In genomic region chr1:146106882-146107281, GRCm38 (mm10) we compare ENCODE assay signal across 16 mouse cellular contexts.
DNase-seq lines count a peak whose midpoint lies in the region; ATAC-seq and TF ChIP-seq lines count a peak whose summit lies in the region.
"Had no signal": no experiment of that assay in that cellular context is flagged by ENCODE, and none has a peak within 500 bp of the region (broad histone marks: within the 10 kb centered on the region; RNA-seq: fewer than 3 reads in every experiment).

No protein-coding gene starts in this region.

- 90% methylated on average over 12 of the region's 12 CpGs for WGBS in hindbrain, embryonic 14.5 days
- whole genome bisulfite sequencing in hindbrain, embryonic 13.5 days = 89% methylated on average over 12 of the region's 12 CpGs
- 87% methylated on average over 12 of the region's 12 CpGs for WGBS in hindbrain, postnatal 0 days

- H3K4me3 ChIP-seq in hindbrain, embryonic 14.5 days (replicated peaks; ENCODE audit: low read length) = no peak overlapping the region
- H3K4me3 ChIP-seq in hindbrain, embryonic 13.5 days = no peak overlapping the region
- H3K4me3 ChIP-seq in hindbrain, postnatal 0 days (ENCODE audit: low read length) = no peak overlapping the region
- H3K4me3 ChIP-seq: kidney, embryonic 15.5 days had no signal

- H3K27ac ChIP-seq in hindbrain, embryonic 14.5 days = no peak overlapping the region
- H3K27ac ChIP-seq in hindbrain, embryonic 13.5 days = no peak overlapping the region
- H3K27ac ChIP-seq in hindbrain, postnatal 0 days = no peak overlapping the region
- H3K27ac ChIP-seq: kidney, embryonic 15.5 days had no signal

- no peaks in the 10 kb centered on the region for H3K4me1 ChIP-seq in hindbrain, embryonic 14.5 days (replicated peaks; ENCODE audit: control insufficient read depth, insufficient read depth, low read length)
- no peaks in the 10 kb centered on the region for H3K4me1 ChIP-seq in hindbrain, embryonic 13.5 days (replicated peaks)
- H3K4me1 ChIP-seq in hindbrain, postnatal 0 days (ENCODE audit: insufficient read depth, low read length) = no peaks in the 10 kb centered on the region
- H3K4me1 ChIP-seq: kidney, embryonic 15.5 days had no signal

- H3K9ac ChIP-seq in hindbrain, embryonic 14.5 days = no peak overlapping the region
- H3K9ac ChIP-seq in hindbrain, embryonic 13.5 days = no peak overlapping the region
- H3K9ac ChIP-seq in hindbrain, postnatal 0 days (replicated peaks; ENCODE audit: low read length) = no peak overlapping the region
- H3K9ac ChIP-seq: kidney, embryonic 15.5 days had no signal

- ATAC-seq in hindbrain, embryonic 14.5 days (ENCODE audit: low FRiP score) = no peak
- no peak for ATAC-seq in hindbrain, embryonic 13.5 days (ENCODE audit: low FRiP score)
- ATAC-seq in hindbrain, postnatal 0 days = no peak
- ATAC-seq: lung, postnatal 0 days had no signal

- no peak for TF ChIP-seq CTCF in hindbrain, postnatal 0 days (IDR thresholded peaks at IDR 0.05; ENCODE audit: low read depth)

- no peaks in the 10 kb centered on the region for H3K36me3 ChIP-seq in hindbrain, embryonic 14.5 days (replicated peaks; ENCODE audit: control insufficient read depth, insufficient read depth)
- H3K36me3 ChIP-seq in hindbrain, embryonic 13.5 days = no peaks in the 10 kb centered on the region
- no peaks in the 10 kb centered on the region for H3K36me3 ChIP-seq in hindbrain, postnatal 0 days (ENCODE audit: insufficient read depth, low read length)
- H3K36me3 ChIP-seq: kidney, embryonic 15.5 days had no signal

- H3K27me3 ChIP-seq in hindbrain, embryonic 14.5 days (ENCODE audit: control insufficient read depth, insufficient read depth, low read length) = no peaks in the 10 kb centered on the region
- no peaks in the 10 kb centered on the region for H3K27me3 ChIP-seq in hindbrain, embryonic 13.5 days
- no peaks in the 10 kb centered on the region for H3K27me3 ChIP-seq in hindbrain, postnatal 0 days (ENCODE audit: insufficient read depth, low read length)
- H3K27me3 ChIP-seq: CH12.LX; kidney, embryonic 15.5 days had no signal

- peak; percentile 37 for DNase-seq in hindbrain, embryonic 14.5 days (ENCODE audit: low spot score)
- DNase-seq in A20 (ENCODE audit: low read depth, low spot score) (peak; percentile 69), adipocyte (ENCODE audit: low spot score) (peak; percentile 82)
- peak; percentile 19 for DNase-seq in hindbrain, postnatal 0 days (ENCODE audit: low spot score)
- no peak for DNase-seq in cerebellum, postnatal 4 days (ENCODE audit: low spot score in 2 of 2)
- DNase-seq in frontal cortex, postnatal 10 days (ENCODE audit: low spot score in 2 of 2) = no peak
- no peak for DNase-seq in B cell, adult 2 months
- DNase-seq: adrenal gland, postnatal 10 days; cerebellum, postnatal 25 days; gastrocnemius, postnatal 25 days; left cerebral cortex, postnatal 4 days; right cerebral cortex, postnatal 14 days had no signal

- H3K4me2 ChIP-seq in hindbrain, embryonic 14.5 days (replicated peaks) = no peak overlapping the region
- no peak overlapping the region for H3K4me2 ChIP-seq in hindbrain, embryonic 13.5 days
- H3K4me2 ChIP-seq in hindbrain, postnatal 0 days (ENCODE audit: low read depth, low read length) = no peak overlapping the region
- H3K4me2 ChIP-seq: kidney, embryonic 15.5 days had no signal

- H3K9me3 ChIP-seq in hindbrain, embryonic 14.5 days (ENCODE audit: control insufficient read depth, low read length) = 0 out of 2 replicates have a peak, but pooled peaks cover 10% of the 10 kb centered on the region
- peaks cover 10% of the 10 kb centered on the region for H3K9me3 ChIP-seq in hindbrain, embryonic 13.5 days
- H3K9me3 ChIP-seq in hindbrain, postnatal 0 days (ENCODE audit: low read length) = no peaks in the 10 kb centered on the region

Comparison
In these comparisons a context has a peak if more than half of its experiments do, and no peak if none do; other contexts are left out.
1. DNase-seq: peak in hindbrain, embryonic 14.5 days (single experiment), A20 (single experiment), adipocyte (single experiment) and hindbrain, postnatal 0 days (single experiment); none in cerebellum, postnatal 4 days (0 of 2), frontal cortex, postnatal 10 days (0 of 2) and B cell, adult 2 months (0 of 2).